Mouse (Mus musculus): ENCODE results near the gene C130060K24Rik.

DNA sequence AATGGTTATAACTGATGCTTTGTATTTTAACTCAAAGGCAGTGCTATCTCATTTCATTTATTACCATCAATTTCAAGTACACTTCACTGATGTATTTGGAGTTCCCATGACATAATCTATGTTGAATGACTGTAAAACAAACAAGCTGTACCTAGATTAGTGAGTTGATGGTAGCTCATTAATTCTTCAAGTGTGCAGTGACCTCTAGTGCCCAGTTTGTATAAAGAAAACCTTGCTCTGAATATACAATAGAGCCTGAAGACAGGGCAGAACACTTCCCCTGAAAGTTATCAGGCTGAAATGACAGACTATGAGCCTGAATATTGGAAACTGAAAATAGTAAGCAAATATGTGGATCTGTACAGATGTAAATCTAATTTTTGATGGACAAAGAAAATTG, 72.6 kb downstream of the C130060K24Rik start:
- TF ChIP-seq FLI1 (IDR thresholded peaks at IDR 0.05; ENCODE audit: low read length) (no peak), GATA1 (IDR thresholded peaks at IDR 0.05; ENCODE audit: borderline replicate concordance, low read length) (no peak)
